Mouse (Mus musculus) erythroid progenitor cell, adult 5-6 weeks (primary cell): ENCODE measurements at regions not wholly inside any gene's neighbourhood (a gene's known extent, or its start where the extent isn't known, plus 50 kb on each side); places are given as distances from the start of the nearest gene placed in this dataset.

Source experiments
- ATAC-seq: replicated peaks from 2 replicates; pipeline ENCODE4 v1.8.0; 2016; ENCODE audit warnings: moderate number of reproducible peaks, mild to moderate bottlenecking, moderate TSS enrichment, inconsistent platforms; ENCODE audit not compliant: poor library complexity, low FRiP score, severe bottlenecking

DNA sequence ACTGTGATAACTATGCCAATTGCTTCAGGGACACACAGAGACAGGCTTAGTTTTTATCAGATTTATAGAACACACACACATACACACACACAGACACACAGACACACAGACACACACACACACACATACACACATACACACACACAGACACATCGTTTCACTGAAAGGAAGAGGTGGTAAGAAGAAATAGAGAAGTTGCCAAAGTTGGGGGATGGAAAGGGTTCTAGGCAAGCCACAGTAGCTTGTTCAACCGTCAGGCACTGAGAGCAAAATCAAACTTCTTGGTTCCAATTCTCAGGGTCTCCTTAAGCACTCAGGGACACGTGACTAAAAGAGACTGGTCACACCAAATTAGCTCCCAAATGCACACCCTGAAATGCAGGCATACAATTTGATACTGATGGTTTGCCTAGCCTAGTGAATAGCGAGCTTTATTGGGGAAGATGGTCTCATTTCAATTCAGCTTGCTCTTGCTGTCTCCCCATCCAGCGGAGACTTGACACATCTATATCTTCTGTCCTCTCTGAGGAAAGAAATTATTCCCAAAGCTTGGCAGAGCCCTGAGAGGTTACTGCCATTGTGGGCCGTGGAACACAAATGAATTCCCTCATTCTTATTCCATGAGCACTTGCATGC lies 84.7 kb upstream of the Zfp366 start:
- no peak for ATAC-seq

DNA sequence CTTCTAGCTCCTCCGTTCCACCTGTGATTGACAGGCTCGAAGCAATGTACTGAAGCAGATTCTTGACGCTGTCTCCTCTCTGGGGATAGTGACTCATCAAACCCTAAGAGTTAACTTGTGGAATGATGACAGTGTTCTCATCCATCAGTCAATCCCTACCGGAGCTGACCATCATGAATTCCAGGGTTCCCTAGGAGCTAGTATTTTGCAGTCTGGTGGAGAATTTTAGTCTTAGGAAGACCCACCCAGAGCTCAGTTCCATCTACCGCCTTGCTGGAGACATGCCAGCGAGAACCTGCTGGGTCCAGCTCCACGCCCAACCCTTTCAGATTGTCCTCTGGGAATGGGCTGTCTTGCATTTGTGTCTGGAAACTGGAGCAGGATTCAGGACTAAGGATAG lies 85.4 kb upstream of the Zfp366 start:
- ATAC-seq, result no peak

DNA sequence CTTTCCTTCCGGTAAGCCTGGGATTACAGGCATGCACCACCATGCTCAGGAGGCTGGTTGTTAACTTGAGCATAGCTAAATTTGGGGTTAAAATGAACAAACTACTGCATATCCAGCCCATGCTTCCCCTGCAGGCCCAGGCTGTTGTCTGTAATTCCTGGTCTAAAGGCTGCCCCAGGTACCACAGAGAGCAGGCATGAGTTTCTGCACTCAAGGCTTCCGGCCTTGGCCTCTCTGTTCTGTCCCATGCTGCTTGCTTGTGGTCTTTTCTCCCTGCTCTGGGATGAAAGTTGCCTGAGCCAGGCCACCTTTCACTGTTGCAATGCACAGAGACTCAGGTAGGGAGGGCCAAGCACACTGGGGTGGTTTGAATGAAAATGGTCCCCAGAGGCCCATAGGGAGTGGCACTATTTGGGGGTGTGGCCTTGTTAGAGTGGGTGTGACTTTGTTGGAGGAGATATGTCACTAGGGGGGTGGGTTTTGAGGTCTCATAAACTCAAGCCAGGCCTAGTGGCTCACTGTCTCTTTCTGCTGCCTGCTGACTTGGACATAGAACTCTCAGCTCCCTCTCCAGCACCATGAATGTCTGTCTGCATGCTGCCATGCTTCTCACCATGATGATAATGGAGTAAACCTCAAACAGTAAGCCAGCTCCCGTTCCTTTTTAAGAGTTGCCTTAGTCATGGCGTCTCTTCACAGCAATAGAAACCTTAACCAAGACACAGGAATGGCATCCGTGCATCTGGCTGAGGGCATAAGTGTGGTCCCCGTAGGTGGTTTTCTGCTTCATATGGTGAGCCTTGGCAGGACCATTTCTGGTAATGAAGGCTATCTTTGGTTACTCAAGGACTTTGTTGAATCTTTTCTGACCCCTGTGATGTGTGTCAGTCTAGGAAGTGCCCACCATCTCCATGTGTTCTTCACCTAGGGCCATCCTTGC lies 86.7 kb upstream of the Zfp366 start:
- ATAC-seq, result no peak

DNA sequence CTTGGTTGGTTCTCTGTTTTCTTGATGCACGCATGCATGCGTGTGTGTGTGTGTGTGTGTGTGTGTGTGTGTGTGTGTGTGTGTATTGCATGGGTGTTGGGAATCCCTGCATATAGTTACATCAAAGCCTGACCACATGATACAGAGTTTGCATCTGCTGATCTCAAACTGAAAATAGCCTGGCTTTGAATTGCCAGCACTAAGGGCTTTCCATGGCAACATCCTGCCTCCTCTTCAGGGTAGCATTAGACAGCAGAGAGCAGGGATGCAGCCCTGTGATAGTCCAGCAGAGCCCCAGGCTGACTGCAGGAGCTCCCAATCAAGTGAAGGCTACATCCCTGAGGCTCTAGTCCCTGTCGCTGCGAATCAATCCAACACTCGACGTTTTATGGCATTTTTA lies 87.8 kb upstream of the Zfp366 start:
- ATAC-seq, result no peak

DNA sequence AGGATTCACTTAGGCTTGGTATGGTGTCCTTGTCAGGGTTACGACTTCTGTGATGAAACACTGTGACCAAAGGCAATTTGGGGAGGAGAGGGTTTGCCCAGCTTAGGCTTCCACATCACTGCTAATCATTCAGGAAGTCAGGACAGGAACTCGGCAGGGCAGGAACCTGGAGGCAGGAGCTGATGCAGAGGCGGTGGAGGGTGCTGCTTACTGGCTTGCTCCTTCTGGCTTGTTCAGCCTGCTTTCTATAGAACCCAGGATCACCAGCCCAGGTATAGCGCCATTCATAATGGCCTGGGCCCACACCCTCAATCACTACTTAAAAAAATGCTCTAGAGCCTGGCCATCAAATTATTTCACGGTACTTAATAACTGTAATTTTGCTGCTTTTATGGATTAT lies 89.6 kb upstream of the Zfp366 start:
- no peak for ATAC-seq

DNA sequence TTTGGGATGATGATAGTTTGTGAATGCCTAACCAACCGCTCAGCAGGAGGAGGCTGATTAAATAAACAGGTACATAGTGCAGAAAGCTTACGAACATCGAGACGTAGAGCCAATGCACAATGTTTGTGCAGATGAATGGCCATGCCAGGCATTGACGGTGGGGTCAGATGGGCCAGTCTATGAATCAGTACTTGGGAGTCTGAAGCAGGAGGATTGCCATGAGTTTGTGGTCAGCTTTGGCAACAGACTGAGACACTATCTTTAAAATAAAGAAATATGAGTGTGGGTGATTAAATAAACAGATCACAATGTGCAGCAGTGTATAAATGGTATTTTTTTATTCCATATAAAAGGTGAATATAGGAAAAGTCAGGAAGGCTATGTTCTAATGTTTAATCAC lies 90.4 kb upstream of the Zfp366 start:
- ATAC-seq, result no peak

DNA sequence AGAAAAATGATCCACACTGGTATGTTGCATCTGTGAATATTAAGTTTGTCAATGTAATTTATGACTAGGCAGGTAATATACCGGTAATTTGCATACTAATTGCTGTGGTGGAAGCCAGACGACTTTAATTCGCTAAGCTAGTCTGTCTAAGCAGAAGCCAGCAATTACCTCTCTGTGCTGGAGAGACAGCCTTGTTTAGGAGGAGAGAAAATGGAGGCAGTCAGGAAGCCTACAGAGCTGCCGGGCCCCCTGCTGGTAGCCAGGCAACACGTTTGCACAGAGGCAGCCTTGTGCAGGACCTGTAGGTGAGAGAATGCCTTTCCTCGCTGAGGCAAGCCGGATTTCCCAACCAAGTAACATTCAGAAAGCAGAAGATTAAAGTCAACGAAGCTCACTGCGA lies 91.4 kb upstream of the Zfp366 start:
- peak; percentile 93 for ATAC-seq

DNA sequence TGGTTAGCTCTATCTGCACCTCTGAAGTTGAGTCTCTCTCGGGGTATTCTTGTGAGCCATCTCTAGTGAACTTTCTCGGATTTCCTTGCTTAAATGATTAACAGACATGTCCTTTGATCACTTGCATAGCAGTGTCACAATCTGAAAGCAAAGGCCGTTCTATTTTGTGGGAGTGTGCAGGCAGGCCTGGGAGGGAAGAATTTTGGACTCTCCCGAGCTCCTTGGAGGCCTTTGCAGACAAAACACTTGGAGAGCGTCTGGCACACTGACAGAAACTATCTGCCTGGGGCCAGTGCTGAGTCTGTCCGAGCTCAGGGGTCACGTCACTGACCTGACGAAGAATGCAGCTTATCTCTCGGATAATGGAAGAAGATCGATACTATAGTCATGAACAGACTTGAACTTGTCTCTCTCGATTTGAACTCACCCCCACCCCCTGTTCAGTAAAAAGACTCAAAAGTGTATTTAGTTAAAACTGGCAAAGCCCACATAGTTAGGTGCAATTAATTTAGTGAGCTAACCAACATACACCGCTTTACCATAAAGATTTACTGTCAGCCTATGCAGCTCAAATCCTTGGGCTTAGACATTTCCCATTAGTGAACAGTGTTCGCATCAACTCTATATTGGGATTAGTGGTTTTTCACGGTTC lies 92.2 kb upstream of the Zfp366 start:
- no peak for ATAC-seq

DNA sequence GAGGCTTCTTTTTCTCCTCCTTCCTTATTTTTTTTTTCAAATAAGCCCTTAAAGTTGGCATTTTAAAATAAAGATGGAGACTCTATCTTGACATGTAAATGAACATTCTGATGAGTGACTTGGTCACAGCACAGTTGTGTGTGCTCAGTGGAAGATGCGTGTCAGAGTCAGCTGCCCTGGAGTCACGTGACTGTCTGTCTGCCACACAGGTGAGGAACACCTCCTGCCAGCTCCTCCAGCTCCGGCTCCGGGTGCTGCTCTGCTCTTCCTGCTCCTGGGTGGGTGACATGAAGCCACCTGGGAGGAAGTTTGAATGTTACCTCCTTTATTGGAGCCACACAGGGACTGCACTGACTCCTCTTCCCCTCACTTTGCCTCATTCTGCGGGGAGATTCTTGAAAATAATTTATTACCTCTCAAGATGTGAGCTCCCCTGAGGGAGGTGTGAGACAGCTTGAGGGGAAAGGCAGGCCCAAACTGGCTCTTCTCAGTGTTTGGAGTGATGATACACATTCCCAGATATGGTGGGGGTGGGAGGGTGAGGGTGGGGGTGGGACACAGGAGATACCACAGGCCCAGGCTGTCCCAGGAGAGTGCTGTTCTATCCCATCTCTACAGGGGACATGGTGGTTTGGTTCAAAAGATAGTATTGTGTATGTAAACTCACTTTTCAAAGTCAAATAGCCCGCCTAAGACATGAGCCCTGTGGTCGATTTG lies 92.9 kb upstream of the Zfp366 start:
- ATAC-seq, result no peak

DNA sequence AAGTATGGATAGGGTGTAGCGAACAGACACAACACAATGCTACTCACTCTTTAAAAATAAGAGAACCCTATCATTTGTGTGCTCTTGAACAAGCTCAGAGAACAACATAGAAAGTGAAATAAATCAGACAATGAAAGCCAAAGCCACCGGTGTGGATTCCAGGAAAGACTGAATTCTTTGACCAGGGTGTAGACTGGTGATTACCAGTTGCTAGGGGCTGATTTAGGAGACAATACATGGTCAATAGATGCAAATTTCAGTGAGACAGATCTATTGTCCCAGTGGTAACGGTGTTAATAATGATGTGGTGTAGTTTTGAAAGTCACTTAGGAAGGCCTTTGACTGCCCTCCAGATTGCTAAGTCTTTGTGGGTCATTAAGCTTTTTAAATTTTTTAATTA lies 94.3 kb upstream of the Zfp366 start:
- no peak for ATAC-seq

DNA sequence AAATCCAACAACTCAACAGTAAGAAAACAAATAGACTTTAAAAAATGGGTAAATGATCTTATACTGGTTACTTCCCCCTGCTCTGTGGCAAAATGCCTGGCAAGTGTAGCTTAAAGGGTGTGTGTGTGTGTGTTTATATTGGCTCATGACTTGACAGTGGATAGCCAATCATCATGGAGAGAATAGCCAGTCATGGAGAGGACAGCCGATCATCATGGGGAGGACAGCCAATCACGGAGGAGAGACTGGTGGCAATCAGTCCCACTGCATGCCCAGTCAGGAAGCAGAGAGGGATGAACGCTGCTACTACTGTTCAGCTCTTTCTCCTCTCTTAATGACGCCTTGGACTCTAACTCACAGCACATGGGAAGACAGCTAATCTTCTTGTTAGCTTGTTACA lies 96.3 kb upstream of the Zfp366 start:
- no peak for ATAC-seq

DNA sequence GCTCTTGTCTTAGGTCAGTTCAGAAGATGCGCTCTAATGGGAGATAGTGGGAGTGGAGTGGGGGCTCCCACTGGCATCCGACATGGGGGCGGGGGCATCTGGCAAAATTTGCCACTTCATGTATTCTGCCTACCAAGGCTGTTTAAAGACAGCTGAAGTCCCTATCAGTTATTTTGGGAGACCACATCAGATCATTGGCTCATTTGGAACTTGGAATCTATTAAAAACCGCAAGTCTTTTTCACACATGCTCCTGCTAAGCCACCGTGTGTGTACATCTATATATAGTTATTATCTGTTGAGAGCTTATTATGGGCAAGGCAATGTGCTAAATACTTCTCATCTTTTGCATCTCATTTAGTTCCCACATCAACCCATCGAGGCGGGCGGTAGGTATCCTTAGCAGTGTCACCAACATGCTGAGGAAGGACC lies 95.0 kb upstream of the 1700024P04Rik start:
- ATAC-seq, result no peak

DNA sequence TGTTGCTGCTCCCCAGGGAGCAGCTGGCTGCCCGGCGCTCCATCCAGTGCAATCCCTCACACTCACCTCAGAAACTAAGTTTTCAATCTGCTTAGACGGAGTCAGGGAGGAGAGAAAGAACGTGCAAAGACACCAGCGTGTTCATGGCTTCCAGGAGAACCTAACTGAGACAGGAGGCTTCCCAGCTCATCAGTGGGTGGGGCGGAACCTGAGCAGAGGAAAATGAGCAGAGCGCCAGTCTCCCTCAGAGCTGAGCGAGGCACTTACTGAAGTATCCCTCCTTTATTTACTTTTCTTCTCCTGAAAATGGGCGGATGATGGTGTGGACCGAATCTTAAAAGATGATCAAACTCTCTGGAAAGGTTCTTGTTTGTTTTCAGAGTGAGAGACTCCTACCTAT lies 94.3 kb upstream of the 1700024P04Rik start:
- no peak for ATAC-seq

DNA sequence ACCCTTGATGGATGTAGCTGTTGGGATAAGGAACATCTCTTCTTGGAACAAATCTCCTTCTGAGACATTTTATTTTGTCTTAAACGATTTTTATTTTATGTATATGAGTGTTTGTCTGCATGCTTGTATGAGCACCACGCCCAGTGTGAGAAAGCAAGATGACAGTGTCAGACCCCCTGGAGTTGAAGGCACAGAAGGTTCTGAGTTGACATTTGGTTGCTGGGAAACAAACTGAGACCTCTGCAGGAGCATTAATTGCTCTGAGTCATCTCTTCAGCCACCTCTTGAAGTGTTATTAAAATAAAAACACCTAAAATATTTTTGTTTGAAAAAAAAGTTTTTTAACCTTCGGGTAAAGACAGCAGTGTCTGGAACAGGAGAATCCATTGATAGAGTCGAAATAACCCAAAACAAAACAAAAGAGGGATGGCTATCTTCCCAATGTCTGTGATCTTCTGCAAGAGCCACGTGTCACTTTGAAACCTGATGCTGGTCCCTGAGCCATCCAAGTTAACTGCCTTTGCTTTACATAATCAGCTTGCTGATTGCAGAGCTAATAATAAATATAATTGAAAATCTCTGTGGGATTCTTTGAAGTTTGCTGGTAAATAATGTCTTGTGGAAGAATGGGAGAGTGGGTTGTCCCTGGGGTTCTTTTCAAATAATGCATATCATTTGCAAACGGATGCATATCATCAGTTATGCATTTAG lies 92.8 kb upstream of the 1700024P04Rik start:
- no peak for ATAC-seq

DNA sequence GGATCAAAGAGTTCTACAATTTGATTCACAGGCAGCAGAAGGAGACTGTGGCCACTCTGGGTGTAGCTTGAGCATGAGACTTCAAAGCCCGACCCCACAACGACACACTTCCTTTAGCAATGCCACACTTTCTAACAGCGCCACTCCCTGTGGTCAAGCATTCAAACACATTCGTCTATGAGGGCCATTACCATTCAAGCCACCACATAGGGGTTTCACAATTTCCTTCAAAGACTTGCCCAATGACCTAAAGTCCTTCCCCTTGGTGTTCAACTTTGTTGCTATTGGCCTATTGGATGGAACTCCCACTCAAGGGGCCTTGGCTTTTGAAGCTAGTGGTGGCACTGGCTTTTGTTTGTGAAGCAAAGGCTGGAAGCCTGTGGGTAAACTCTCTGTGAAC lies 91.1 kb upstream of the 1700024P04Rik start:
- ATAC-seq, result no peak

DNA sequence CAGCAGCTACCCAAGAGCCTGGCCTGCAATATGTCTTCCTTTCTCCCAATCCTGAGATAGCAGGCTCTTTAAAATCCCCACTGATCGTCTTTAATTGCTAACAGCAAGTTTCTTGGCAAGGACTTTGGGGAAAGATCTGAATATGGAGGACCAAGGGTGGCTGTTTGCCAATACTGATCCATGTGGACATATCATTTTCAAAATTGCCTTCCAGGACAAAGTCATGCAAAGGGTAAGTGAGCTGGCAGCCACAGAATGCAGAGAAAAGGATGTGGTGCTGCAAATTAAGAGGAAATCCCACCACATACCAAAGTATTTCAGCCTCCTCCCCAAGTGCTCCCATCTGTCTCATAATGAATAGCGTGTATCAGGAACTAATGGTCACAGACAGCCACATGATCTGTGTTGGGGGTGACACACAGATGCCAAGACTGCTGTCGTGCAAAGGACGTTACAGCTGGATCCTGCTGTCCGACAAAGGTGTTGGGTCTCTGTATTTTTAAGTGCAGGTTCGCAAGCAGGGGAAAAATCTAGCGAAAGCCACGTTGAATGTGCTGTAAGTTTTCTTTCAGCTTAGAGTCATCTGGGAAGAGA lies 87.6 kb upstream of the 1700024P04Rik start:
- no peak for ATAC-seq

DNA sequence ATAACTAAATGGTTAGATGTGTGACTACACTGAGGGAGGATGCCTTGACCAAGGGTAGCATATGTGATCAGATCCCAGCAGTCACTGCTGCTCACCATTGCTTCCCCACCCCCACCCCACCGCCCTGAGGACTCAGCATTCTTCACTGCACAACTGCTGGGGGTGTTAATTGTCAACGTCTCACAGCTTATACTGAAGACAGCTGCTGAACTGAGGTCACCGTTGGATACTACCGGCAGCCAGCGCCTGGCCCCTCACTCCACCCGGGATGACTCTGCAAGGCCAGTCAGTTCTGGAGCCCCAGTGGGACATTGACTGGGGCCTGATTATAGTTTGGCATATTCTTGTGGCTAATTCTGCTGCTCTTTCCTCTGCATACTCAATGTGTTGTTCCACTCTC lies 87.0 kb upstream of the 1700024P04Rik start:
- no peak for ATAC-seq

DNA sequence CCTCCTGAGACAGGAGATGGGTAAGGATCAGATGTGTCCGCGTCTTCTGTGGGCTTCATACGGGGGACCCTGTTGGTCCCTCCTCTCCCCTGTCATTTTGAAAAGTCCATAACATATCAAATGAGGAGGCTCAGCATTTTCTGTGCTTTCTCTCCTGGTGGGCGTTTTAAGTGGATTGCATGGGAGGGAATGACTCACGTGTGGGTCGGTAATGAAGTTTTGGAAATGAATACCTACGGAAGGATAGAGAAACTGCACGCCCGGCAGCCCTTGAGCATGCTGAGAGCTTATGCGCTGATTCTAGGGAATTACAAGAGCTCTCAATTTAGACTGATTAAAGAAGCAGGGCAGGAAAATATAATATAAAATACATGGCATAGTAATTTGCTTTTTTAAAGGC lies 85.4 kb upstream of the 1700024P04Rik start:
- ATAC-seq, result no peak

DNA sequence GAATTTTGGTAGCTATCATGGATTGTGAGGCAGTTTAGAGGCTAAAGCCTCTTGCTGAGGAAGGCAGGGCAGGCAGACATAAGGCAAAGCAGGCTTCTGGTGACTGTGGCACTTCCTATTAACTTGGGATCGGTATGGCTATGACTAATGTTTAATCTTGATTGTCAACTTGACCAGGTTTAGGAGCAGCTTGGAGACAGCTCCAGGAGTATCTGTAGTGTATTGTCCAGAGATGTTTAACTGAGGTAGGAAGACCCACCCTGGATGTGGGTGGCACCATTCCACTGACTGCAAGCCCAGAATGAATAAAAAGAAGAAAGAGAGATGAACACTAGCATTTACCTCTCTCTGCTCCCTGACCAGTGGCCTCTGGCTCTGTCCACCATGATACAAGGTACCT lies 83.1 kb upstream of the 1700024P04Rik start:
- no peak for ATAC-seq
